Mouse (Mus musculus) liver, embryonic 11.5 days (tissue): ENCODE data around the gene Ptges2. TPM values are rescaled to one million over a fixed set of nuclear protein-coding genes. Genes with fewer than 3 reads are reported as not detected.

Source experiments
- ATAC-seq: fragments of 200-750 bp; cut with Nextera tagmentation; replicated peaks from 2 replicates; pipeline ENCODE4 v1.8.0; 2017; ENCODE audit warnings: moderate number of reproducible peaks, mild to moderate bottlenecking, moderate TSS enrichment, moderate library complexity; ENCODE audit not compliant: low FRiP score
- DNase-seq: peaks from one replicate; pipeline ENCODE4 v3.0.0-alpha.2; 2017; ENCODE audit warnings: low spot score
- H3K27ac ChIP-seq: fragments of 300-500 bp; sonication (generic); 2 replicates; pipeline ENCODE4 v1.5.1; 2014; ENCODE audit warnings: mild to moderate bottlenecking, low read depth, low read length, control low read depth
- H3K27me3 ChIP-seq: fragments of 300-500 bp; sonication (generic); replicated peaks from 2 replicates; pipeline ENCODE4 v1.6.1; 2014; ENCODE audit warnings: low read length, mixed read lengths; ENCODE audit not compliant: control insufficient read depth, insufficient read depth
- H3K36me3 ChIP-seq: fragments of 300-500 bp; sonication (generic); 2 replicates; pipeline ENCODE4 v1.6.1; 2014; ENCODE audit warnings: mild to moderate bottlenecking, low read length, moderate library complexity, mixed read lengths; ENCODE audit not compliant: control insufficient read depth, insufficient read depth
- H3K4me1 ChIP-seq: fragments of 300-500 bp; sonication (generic); replicated peaks from 2 replicates; pipeline ENCODE4 v1.6.1; 2014; ENCODE audit warnings: low read length, mixed read lengths; ENCODE audit not compliant: control insufficient read depth, insufficient read depth
- H3K4me2 ChIP-seq: fragments of 300-500 bp; sonication (generic); 2 replicates; pipeline ENCODE4 v1.6.1; 2014; ENCODE audit warnings: mild to moderate bottlenecking, control low read depth, moderate library complexity
- H3K4me3 ChIP-seq: fragments of 300-500 bp; sonication (generic); 2 replicates; pipeline ENCODE4 v1.5.1; 2014; ENCODE audit warnings: low read depth, low read length, control low read depth
- H3K9ac ChIP-seq: fragments of 300-500 bp; sonication (generic); 2 replicates; pipeline ENCODE4 v1.6.1; 2014; ENCODE audit warnings: low read depth, low read length, control low read depth
- H3K9me3 ChIP-seq: fragments of 300-500 bp; sonication (generic); 2 replicates; pipeline ENCODE4 v1.6.1; 2016; ENCODE audit warnings: low read length, inconsistent platforms, mixed read lengths; ENCODE audit not compliant: control insufficient read depth
- WGBS: fragments of 180-500 bp; shearing (Covaris S2); extraction: QIAGEN DNeasy Blood & Tissue Kit; methylation state at CpG from one replicate; pipeline ENCODE4 v1.1.7; 2014; 5-methylcytosine and 5-hydroxymethylcytosine counted together
- polyA plus RNA-seq: library from polyadenylated mRNA; unstranded; fragments of >200 nt; fragmentation: Nextera tagmentation; extraction: Ambion mirVana; gene quantifications from 2 replicates; pipeline ENCODE4 v1.2.1, GENCODE M21; 2014

The Ptges2 gene
- polyA plus RNA-seq, 1 experiment from 2014 or later: 23.0 TPM

GRCm38 (mm10) chr2:32396695-32397094 lies 999 bp downstream of the Ptges2 start:
- no peak for DNase-seq
- ATAC-seq: no peak
- Histone ChIP-seq H3K27ac (no peak overlapping the region), H3K4me3 (peak overlapping the region; percentile 95), H3K27me3 (no peaks in the 10 kb centered on the region), H3K4me1 (peaks cover 18% of the 10 kb centered on the region), H3K9me3 (no peaks in the 10 kb centered on the region), H3K9ac (peak overlapping the region; percentile 87), H3K4me2 (peak overlapping the region; percentile 77), H3K36me3 (no peaks in the 10 kb centered on the region; the same call in 1 of the 2 replicates)
- 1% methylated on average over 15 of the region's 15 CpGs for WGBS

GRCm38 (mm10) chr2:32404663-32405062 lies 9.0 kb downstream of the Ptges2 start:
- DNase-seq (peak; percentile 79), ATAC-seq (no peak)
- Histone ChIP-seq H3K27me3 (no peaks in the 10 kb centered on the region), H3K36me3 (0 out of 2 replicates have a peak, but pooled peaks cover 4% of the 10 kb centered on the region), H3K9ac (no peak overlapping the region), H3K4me2 (no peak overlapping the region), H3K4me3 (no peak overlapping the region), H3K9me3 (no peaks in the 10 kb centered on the region), H3K27ac (no peak overlapping the region), H3K4me1 (0 out of 2 replicates have a peak, but pooled peaks cover 4% of the 10 kb centered on the region)
- 16% methylated on average over 2 of the region's 2 CpGs for WGBS

- Histone ChIP-seq H3K9me3 (no peaks in the 10 kb centered on the region), H3K36me3 (0 out of 2 replicates have a peak, but pooled peaks cover 2% of the 10 kb centered on the region), H3K27ac (no peak overlapping the region), H3K27me3 (no peaks in the 10 kb centered on the region), H3K4me2 (no peak overlapping the region), H3K4me1 (no peaks in the 10 kb centered on the region; the same call in 1 of the 2 replicates), H3K4me3 (no peak overlapping the region), H3K9ac (no peak overlapping the region)
- 80% methylated on average over 7 of the region's 7 CpGs for WGBS
- ATAC-seq (no peak), DNase-seq (no peak)
These were observed 11.6 kb downstream of the Ptges2 start for GRCm38 (mm10) chr2:32407144-32407824.

GRCm38 (mm10) chr2:32408429-32409424 lies 13.0 kb downstream of the Ptges2 start:
- H3K36me3 ChIP-seq: no peaks in the 10 kb centered on the region
- no peaks in the 10 kb centered on the region for H3K27me3 ChIP-seq
- no peak overlapping the region for H3K9ac ChIP-seq
- DNase-seq (no peak), ATAC-seq (no peak)
- no peaks in the 10 kb centered on the region for H3K9me3 ChIP-seq
- H3K4me1 ChIP-seq: no peaks in the 10 kb centered on the region; the same call in 1 of the 2 replicates
- no peak overlapping the region for H3K4me3 ChIP-seq
- no peak overlapping the region for H3K4me2 ChIP-seq
- 66% methylated on average over 25 of the region's 25 CpGs for WGBS
- no peak overlapping the region for H3K27ac ChIP-seq

GRCm38 (mm10) chr2:32411407-32411806 lies 15.7 kb downstream of the Ptges2 start:
- WGBS: 82% methylated on average over 7 of the region's 7 CpGs
- DNase-seq: no peak
- Histone ChIP-seq H3K4me2 (no peak overlapping the region), H3K36me3 (peaks cover 11% of the 10 kb centered on the region), H3K4me1 (no peaks in the 10 kb centered on the region; the same call in 1 of the 2 replicates), H3K4me3 (no peak overlapping the region), H3K9ac (no peak overlapping the region), H3K9me3 (no peaks in the 10 kb centered on the region), H3K27me3 (no peaks in the 10 kb centered on the region), H3K27ac (no peak overlapping the region)
- no peak for ATAC-seq

GRCm38 (mm10) chr2:32412742-32413531 lies 17.2 kb downstream of the Ptges2 start:
- H3K9me3 ChIP-seq: no peaks in the 10 kb centered on the region
- H3K4me2 ChIP-seq: no peak overlapping the region
- H3K4me3 ChIP-seq: no peak overlapping the region
- no peak for ATAC-seq
- WGBS: 77% methylated on average over 6 of the region's 6 CpGs
- H3K36me3 ChIP-seq: peaks cover 24% of the 10 kb centered on the region
- no peak for DNase-seq
- no peak overlapping the region for H3K9ac ChIP-seq
- no peak overlapping the region; the same call in none of the 2 replicates for H3K27ac ChIP-seq
- no peaks in the 10 kb centered on the region; the same call in 1 of the 2 replicates for H3K4me1 ChIP-seq
- H3K27me3 ChIP-seq: no peaks in the 10 kb centered on the region

- Histone ChIP-seq H3K9ac (no peak overlapping the region), H3K9me3 (no peaks in the 10 kb centered on the region), H3K27me3 (no peaks in the 10 kb centered on the region), H3K27ac (no peak overlapping the region), H3K4me1 (no peaks in the 10 kb centered on the region; the same call in 1 of the 2 replicates), H3K4me2 (no peak overlapping the region), H3K36me3 (peaks cover 27% of the 10 kb centered on the region), H3K4me3 (no peak overlapping the region)
- no peak for DNase-seq
- ATAC-seq: no peak
- WGBS: 66% methylated on average over 5 of the region's 5 CpGs
These were observed 18.2 kb downstream of the Ptges2 start for GRCm38 (mm10) chr2:32413936-32414335.

GRCm38 (mm10) chr2:32415801-32416200 lies 20.1 kb downstream of the Ptges2 start:
- Histone ChIP-seq H3K9me3 (no peaks in the 10 kb centered on the region), H3K36me3 (peaks cover 34% of the 10 kb centered on the region), H3K9ac (no peak overlapping the region), H3K4me2 (no peak overlapping the region), H3K27me3 (no peaks in the 10 kb centered on the region), H3K27ac (no peak overlapping the region), H3K4me1 (peaks cover 4% of the 10 kb centered on the region; the same call in 1 of the 2 replicates), H3K4me3 (no peak overlapping the region)
- DNase-seq (no peak), ATAC-seq (no peak)
- 92% methylated on average over 12 of the region's 12 CpGs for WGBS
